Mouse (Mus musculus): ENCODE results near the gene Crmp1. TPM values are rescaled to one million over a fixed set of nuclear protein-coding genes. Genes with fewer than 3 reads are reported as not detected.

Crmp1 gene
- polyA plus RNA-seq (2012; rRNA removed; ENCODE audit: low replicate concordance) = 0.65 and 2.0 TPM in 2 replicates

DNA sequence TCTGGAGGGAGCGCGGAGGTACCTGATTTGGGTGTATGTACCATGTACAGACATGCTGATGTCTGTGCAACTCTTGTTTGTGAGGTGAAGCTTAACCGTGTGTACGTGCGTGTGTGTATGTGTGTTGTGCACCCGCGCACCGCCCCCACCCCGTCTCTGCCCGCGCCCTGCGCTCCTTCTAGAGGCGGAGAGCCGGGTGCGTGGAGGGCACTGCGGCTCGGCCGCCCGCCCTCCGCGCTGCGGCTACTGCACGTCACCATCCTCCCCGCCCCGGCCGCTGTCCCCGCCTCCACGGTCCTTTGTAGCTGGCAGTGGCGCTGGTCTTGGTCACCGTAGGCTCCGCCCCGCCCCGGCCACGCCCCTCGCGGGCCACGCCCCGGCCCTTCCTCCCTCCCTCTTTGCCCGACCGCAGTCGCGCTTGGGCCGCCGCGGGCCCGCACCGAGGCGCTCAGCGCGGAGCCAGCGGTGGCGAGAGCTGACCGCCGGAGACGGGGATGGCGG, at the start of gene Crmp1:
Gene Crmp1 (plus strand): TSS at position 290 of the 501 bp plus-strand sequence.

DNA sequence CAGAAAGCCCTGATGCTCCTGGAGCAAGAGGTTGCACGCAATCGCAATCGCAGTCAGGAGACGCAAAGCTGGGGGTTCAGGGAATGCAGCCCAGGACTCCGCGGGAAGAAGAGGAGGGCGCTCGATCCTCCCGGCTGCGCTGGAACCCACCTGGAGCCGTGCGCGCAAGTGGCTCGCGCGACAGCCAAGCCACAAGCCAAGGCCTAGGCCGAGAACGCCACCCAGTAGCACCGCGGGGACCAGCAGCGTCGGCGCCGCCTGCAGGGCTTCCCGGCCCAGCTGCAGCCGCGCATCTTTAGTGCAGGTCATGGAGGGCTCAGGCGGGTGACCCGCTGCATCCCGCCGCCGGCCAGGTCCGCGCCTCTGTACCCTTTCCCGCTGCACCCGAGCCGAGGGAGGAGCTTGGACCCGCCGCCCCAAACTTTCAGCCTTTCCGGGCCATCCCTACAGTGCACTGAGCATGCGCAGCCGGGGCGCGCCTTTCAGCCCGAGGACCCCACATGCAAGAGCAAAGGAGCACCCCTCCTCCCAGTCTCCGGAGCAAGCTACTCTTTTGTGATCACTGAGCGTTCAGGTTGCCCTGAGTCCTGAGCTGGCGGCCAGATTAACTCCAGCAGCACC, 94.9 kb downstream of the Crmp1 start, which contains the start of gene Evc:
Gene Evc (minus strand): TSS at position 410 of the 621 bp plus-strand sequence.

DNA sequence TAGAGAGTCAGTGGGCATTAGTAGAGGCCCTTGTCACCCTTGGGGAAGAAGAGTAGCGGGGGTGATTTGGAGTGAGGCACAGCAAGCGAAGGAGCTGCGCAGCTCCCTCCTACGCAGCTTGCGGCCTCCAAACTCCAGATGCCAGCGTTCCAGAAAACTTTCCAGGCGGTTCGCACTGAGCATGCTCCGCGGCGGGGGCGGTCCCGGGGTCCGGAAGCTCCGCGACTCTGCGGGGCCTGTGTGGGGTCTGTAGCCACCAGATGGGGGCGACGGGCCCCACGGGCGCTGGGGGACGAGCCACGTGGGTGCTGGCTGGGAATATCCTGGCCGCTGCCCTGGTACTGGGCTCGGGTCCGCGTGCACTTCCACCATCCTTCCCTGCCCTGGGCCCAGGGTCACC, 96.5 kb downstream of the Crmp1 start, which contains the start of gene Evc2:
Gene Evc2 (plus strand): TSS at position 212 of the 400 bp plus-strand sequence.

Other genes with a start within 250 kb of the Crmp1 start
- 0.67 and 0.68 TPM in 2 replicates for gene Gm1043, start 156.6 kb upstream of the Crmp1 start, polyA plus RNA-seq (2012; rRNA removed; ENCODE audit: low replicate concordance)
- gene Evc, start 95.0 kb downstream of the Crmp1 start, polyA plus RNA-seq (2012; rRNA removed; ENCODE audit: low replicate concordance) = 2.1 and 3.1 TPM in 2 replicates
- 1.6 and 2.6 TPM in 2 replicates for gene Evc2, start 96.6 kb downstream of the Crmp1 start, polyA plus RNA-seq (2012; rRNA removed; ENCODE audit: low replicate concordance)

Measured in duodenum, adult 2 months (tissue).